Mouse (Mus musculus) intestine, embryonic 14.5 days (tissue): ENCODE measurements around the gene Dnmbp. TPM values are rescaled to one million over a fixed set of nuclear protein-coding genes. Genes with fewer than 3 reads are reported as not detected.
A peak's percentile ranks its signal among the peaks of the same experiment; 100 is the strongest.
"Not testable (repeated sequence)": the region's sequence is repeated elsewhere in the genome, so short reads cannot be mapped to it uniquely, and the experiment has no call there.

ENCODE experiments used
- ATAC-seq: fragments of 200-750 bp; cut with Nextera tagmentation; replicated peaks from 2 replicates; pipeline ENCODE4 v1.8.0; 2017; ENCODE audit warnings: low read depth, moderate number of reproducible peaks, moderate TSS enrichment, moderate library complexity; ENCODE audit not compliant: low FRiP score, low TSS enrichment
- DNase-seq: peaks from one replicate; pipeline ENCODE4 v3.0.0-alpha.2; 2018; ENCODE audit warnings: low spot score
- H3K27ac ChIP-seq: fragments of 300-500 bp; sonication (generic); 2 replicates; pipeline ENCODE4 v1.5.1; 2014; ENCODE audit warnings: low read depth, mild to moderate bottlenecking, control low read depth
- H3K27me3 ChIP-seq: fragments of 300-500 bp; sonication (generic); replicated peaks from 2 replicates; pipeline ENCODE4 v1.6.1; 2014; ENCODE audit warnings: low read length, control low read depth; ENCODE audit not compliant: control insufficient read depth, insufficient read depth
- H3K36me3 ChIP-seq: fragments of 300-500 bp; sonication (generic); 2 replicates; pipeline ENCODE4 v1.6.1; 2014; ENCODE audit warnings: low read length, control low read depth; ENCODE audit not compliant: control insufficient read depth, insufficient read depth
- H3K4me1 ChIP-seq: fragments of 300-500 bp; sonication (generic); replicated peaks from 2 replicates; pipeline ENCODE4 v1.6.1; 2014; ENCODE audit warnings: low read length, control low read depth, mixed read lengths; ENCODE audit not compliant: control insufficient read depth, insufficient read depth
- H3K4me2 ChIP-seq: fragments of 300-500 bp; sonication (generic); 2 replicates; pipeline ENCODE4 v1.6.1; 2014; ENCODE audit warnings: low read length
- H3K4me3 ChIP-seq: fragments of 300-500 bp; sonication (generic); 2 replicates; pipeline ENCODE4 v1.5.1; 2014; ENCODE audit warnings: low read depth, low read length, control low read depth, mixed read lengths
- H3K9ac ChIP-seq: fragments of 300-500 bp; sonication (generic); 2 replicates; pipeline ENCODE4 v1.6.1; 2014; ENCODE audit warnings: mild to moderate bottlenecking, low read length
- H3K9me3 ChIP-seq: fragments of 300-500 bp; sonication (generic); 2 replicates; pipeline ENCODE4 v1.6.1; 2016; ENCODE audit warnings: low read length, control low read depth; ENCODE audit not compliant: control insufficient read depth
- WGBS: fragments of 180-500 bp; shearing (Covaris S2); extraction: QIAGEN DNeasy Blood & Tissue Kit; methylation state at CpG from one replicate; pipeline ENCODE4 v1.1.7; 2014; 5-methylcytosine and 5-hydroxymethylcytosine counted together
- polyA plus RNA-seq: library from polyadenylated mRNA; unstranded; fragments of >200 nt; fragmentation: Nextera tagmentation; extraction: Ambion mirVana; gene quantifications from 2 replicates; pipeline ENCODE4 v1.2.1, GENCODE M21; 2014

The Dnmbp gene
- polyA plus RNA-seq, 1 experiment from 2014 or later = 37.5 TPM

- WGBS = 18% methylated on average over 4 of the region's 4 CpGs
- Histone ChIP-seq H3K9ac (no peak overlapping the region), H3K9me3 (0 out of 2 replicates have a peak, but pooled peaks cover 2% of the 10 kb centered on the region), H3K27ac (no peak overlapping the region), H3K36me3 (no peaks in the 10 kb centered on the region), H3K4me2 (no peak overlapping the region), H3K27me3 (no peaks in the 10 kb centered on the region), H3K4me1 (peaks cover 6% of the 10 kb centered on the region), H3K4me3 (no peak overlapping the region)
- ATAC-seq (no peak), DNase-seq (no peak)
These were observed 17.4 kb upstream of the Dnmbp start for GRCm38 (mm10) chr19:43957402-43957801.

- Histone ChIP-seq H3K9me3 (no peaks in the 10 kb centered on the region), H3K36me3 (no peaks in the 10 kb centered on the region), H3K4me3 (no peak overlapping the region), H3K4me1 (peaks cover 6% of the 10 kb centered on the region), H3K4me2 (no peak overlapping the region), H3K27me3 (no peaks in the 10 kb centered on the region), H3K27ac (no peak overlapping the region), H3K9ac (no peak overlapping the region)
- WGBS = 82% methylated on average over 5 of the region's 5 CpGs
- ATAC-seq (no peak), DNase-seq (no peak)
These were observed 15.3 kb upstream of the Dnmbp start for GRCm38 (mm10) chr19:43955266-43955665.

GRCm38 (mm10) chr19:43954864-43955263 is 14.9 kb upstream of the Dnmbp start:
- DNase-seq (no peak), ATAC-seq (no peak)
- Histone ChIP-seq H3K27me3 (no peaks in the 10 kb centered on the region), H3K36me3 (no peaks in the 10 kb centered on the region), H3K9me3 (no peaks in the 10 kb centered on the region), H3K4me1 (peaks cover 6% of the 10 kb centered on the region), H3K27ac (no peak overlapping the region), H3K9ac (no peak overlapping the region), H3K4me2 (no peak overlapping the region), H3K4me3 (no peak overlapping the region)
- 78% methylated on average over 4 of the region's 4 CpGs for WGBS

- ATAC-seq, H3K4me3 ChIP-seq, H3K36me3 ChIP-seq, DNase-seq, H3K27me3 ChIP-seq, H3K9me3 ChIP-seq, H3K4me1 ChIP-seq, H3K4me2 ChIP-seq, H3K9ac ChIP-seq, H3K27ac ChIP-seq: not testable (repeated sequence)
- 85% methylated on average over 8 of the region's 8 CpGs for WGBS
These were observed 12.9 kb upstream of the Dnmbp start for GRCm38 (mm10) chr19:43952936-43953335.

GRCm38 (mm10) chr19:43949111-43949810 is 9.3 kb upstream of the Dnmbp start:
- H3K9me3 ChIP-seq = no peaks in the 10 kb centered on the region
- peak; percentile 80 for ATAC-seq
- DNase-seq = no peak
- H3K9ac ChIP-seq = no peak overlapping the region
- no peak overlapping the region for H3K27ac ChIP-seq
- no peaks in the 10 kb centered on the region for H3K4me1 ChIP-seq
- 13% methylated on average over 12 of the region's 12 CpGs for WGBS
- no peak overlapping the region for H3K4me3 ChIP-seq
- no peak overlapping the region for H3K4me2 ChIP-seq
- no peaks in the 10 kb centered on the region for H3K36me3 ChIP-seq
- H3K27me3 ChIP-seq = no peaks in the 10 kb centered on the region

- DNase-seq (no peak), ATAC-seq (no peak)
- H3K36me3 ChIP-seq = no peaks in the 10 kb centered on the region
- 86% methylated on average over 8 of the region's 8 CpGs for WGBS
- no peak overlapping the region for H3K4me3 ChIP-seq
- H3K27ac ChIP-seq = no peak overlapping the region
- H3K4me1 ChIP-seq = no peaks in the 10 kb centered on the region
- no peaks in the 10 kb centered on the region for H3K27me3 ChIP-seq
- H3K9me3 ChIP-seq = no peaks in the 10 kb centered on the region
- no peak overlapping the region for H3K4me2 ChIP-seq
- no peak overlapping the region for H3K9ac ChIP-seq
These were observed 4.6 kb upstream of the Dnmbp start for GRCm38 (mm10) chr19:43944566-43944965.

GRCm38 (mm10) chr19:43943076-43943475 is 3.1 kb upstream of the Dnmbp start:
- no peak overlapping the region for H3K4me2 ChIP-seq
- H3K4me1 ChIP-seq = peaks cover 14% of the 10 kb centered on the region
- no peak overlapping the region for H3K4me3 ChIP-seq
- no peaks in the 10 kb centered on the region for H3K9me3 ChIP-seq
- ATAC-seq (no peak), DNase-seq (no peak)
- H3K27me3 ChIP-seq = no peaks in the 10 kb centered on the region
- H3K9ac ChIP-seq = no peak overlapping the region
- 66% methylated on average over 16 of the region's 16 CpGs for WGBS
- H3K36me3 ChIP-seq = no peaks in the 10 kb centered on the region
- H3K27ac ChIP-seq = no peak overlapping the region

- H3K4me3 ChIP-seq = peak overlapping the region; percentile 68
- H3K4me2 ChIP-seq = peak overlapping the region; percentile 72
- peak overlapping the region; percentile 71 for H3K9ac ChIP-seq
- DNase-seq = no peak
- no peak for ATAC-seq
- 19% methylated on average over 16 of the region's 16 CpGs for WGBS
- H3K36me3 ChIP-seq = no peaks in the 10 kb centered on the region
- H3K9me3 ChIP-seq = no peaks in the 10 kb centered on the region
- H3K27ac ChIP-seq = peak overlapping the region; percentile 71; the same call in 1 of the 2 replicates
- H3K4me1 ChIP-seq = peaks cover 19% of the 10 kb centered on the region
- no peaks in the 10 kb centered on the region for H3K27me3 ChIP-seq
These were observed 721 bp downstream of the Dnmbp start for GRCm38 (mm10) chr19:43939171-43939768.

- Histone ChIP-seq H3K4me1 (peaks cover 19% of the 10 kb centered on the region), H3K27ac (peak overlapping the region; percentile 29), H3K4me2 (peak overlapping the region; percentile 72), H3K9ac (no peak overlapping the region), H3K9me3 (no peaks in the 10 kb centered on the region), H3K27me3 (no peaks in the 10 kb centered on the region), H3K4me3 (no peak overlapping the region), H3K36me3 (no peaks in the 10 kb centered on the region)
- DNase-seq (no peak), ATAC-seq (no peak)
- WGBS = 11% methylated on average over 11 of the region's 11 CpGs
These were observed 1.6 kb downstream of the Dnmbp start for GRCm38 (mm10) chr19:43938355-43938754.
